Mouse (Mus musculus): ENCODE data around the gene Tmem158. TPM values are rescaled to one million over a fixed set of nuclear protein-coding genes. Genes with fewer than 3 reads are reported as not detected.

Gene Tmem158
- 7.6 and 8.8 TPM in 2 replicates for polyA plus RNA-seq (2014; fragmentation: Nextera tagmentation; extraction: Ambion mirVana)

GRCm38 (mm10) chr9:123260611-123261021 is at the start of gene Tmem158:
TSS of gene Tmem158 (minus strand) at chr9:123260764.
- Histone ChIP-seq H3K27ac (ENCODE audit: low read depth, low read length) (0 out of 2 replicates have a peak within 1 kb of the TSS, but pooled peaks have one; percentile 27), H3K27me3 (ENCODE audit: control insufficient read depth, insufficient read depth, low read length) (0 out of 2 replicates have a peak, but pooled peaks cover 5% of the 10 kb centered on the region), H3K4me1 (ENCODE audit: control insufficient read depth, insufficient read depth, low read length) (no peaks in the 10 kb centered on the region; the same call in 1 of the 2 replicates), H3K9me3 (ENCODE audit: control insufficient read depth, low read length) (no peaks in the 10 kb centered on the region), H3K9ac (ENCODE audit: low read length) (peak within 1 kb of the TSS; percentile 74), H3K4me3 (ENCODE audit: low read depth, low read length) (peak within 1 kb of the TSS; percentile 66), H3K36me3 (ENCODE audit: control insufficient read depth, insufficient read depth, low read length) (no peaks in the 10 kb centered on the region), H3K4me2 (ENCODE audit: low read depth) (peak within 1 kb of the TSS; percentile 96)
- peak; percentile 89 for ATAC-seq (ENCODE audit: insufficient read depth, low FRiP score, low TSS enrichment)
- 1% methylated on average over 34 of the region's 40 CpGs for WGBS
- DNase-seq (ENCODE audit: low spot score), result peak; percentile 92

GRCm38 (mm10) chr9:123309685-123310365 is 49.3 kb upstream of the Tmem158 start:
- Histone ChIP-seq H3K9me3 (ENCODE audit: control insufficient read depth, low read length) (no peaks in the 10 kb centered on the region), H3K9ac (ENCODE audit: low read length) (no peak overlapping the region), H3K4me3 (ENCODE audit: low read depth, low read length) (no peak overlapping the region), H3K4me2 (ENCODE audit: low read depth) (no peak overlapping the region), H3K4me1 (ENCODE audit: control insufficient read depth, insufficient read depth, low read length) (no peaks in the 10 kb centered on the region), H3K36me3 (ENCODE audit: control insufficient read depth, insufficient read depth, low read length) (no peaks in the 10 kb centered on the region), H3K27ac (ENCODE audit: low read depth, low read length) (no peak overlapping the region), H3K27me3 (ENCODE audit: control insufficient read depth, insufficient read depth, low read length) (no peaks in the 10 kb centered on the region)
- ATAC-seq (ENCODE audit: insufficient read depth, low FRiP score, low TSS enrichment) (no peak), DNase-seq (ENCODE audit: low spot score) (no peak)
- whole genome bisulfite sequencing, result 76% methylated on average over 2 of the region's 2 CpGs

GRCm38 (mm10) chr9:123309073-123309472 is 48.5 kb upstream of the Tmem158 start:
- DNase-seq (ENCODE audit: low spot score), result peak; percentile 21
- Histone ChIP-seq H3K4me1 (ENCODE audit: control insufficient read depth, insufficient read depth, low read length) (no peaks in the 10 kb centered on the region), H3K4me2 (ENCODE audit: low read depth) (no peak overlapping the region), H3K9ac (ENCODE audit: low read length) (no peak overlapping the region), H3K27me3 (ENCODE audit: control insufficient read depth, insufficient read depth, low read length) (no peaks in the 10 kb centered on the region), H3K4me3 (ENCODE audit: low read depth, low read length) (no peak overlapping the region), H3K9me3 (ENCODE audit: control insufficient read depth, low read length) (no peaks in the 10 kb centered on the region), H3K27ac (ENCODE audit: low read depth, low read length) (no peak overlapping the region), H3K36me3 (ENCODE audit: control insufficient read depth, insufficient read depth, low read length) (no peaks in the 10 kb centered on the region)
- 55% methylated on average over 5 of the region's 5 CpGs for WGBS
- no peak for ATAC-seq (ENCODE audit: insufficient read depth, low FRiP score, low TSS enrichment)

GRCm38 (mm10) chr9:123304917-123305316 is 44.4 kb upstream of the Tmem158 start:
- no peak overlapping the region for H3K4me2 ChIP-seq (ENCODE audit: low read depth)
- H3K9ac ChIP-seq (ENCODE audit: low read length), result no peak overlapping the region
- 85% methylated on average over 8 of the region's 8 CpGs for WGBS
- no peak for DNase-seq (ENCODE audit: low spot score)
- no peak for ATAC-seq (ENCODE audit: insufficient read depth, low FRiP score, low TSS enrichment)
- no peaks in the 10 kb centered on the region for H3K36me3 ChIP-seq (ENCODE audit: control insufficient read depth, insufficient read depth, low read length)
- H3K27me3 ChIP-seq (ENCODE audit: control insufficient read depth, insufficient read depth, low read length), result no peaks in the 10 kb centered on the region
- no peaks in the 10 kb centered on the region for H3K4me1 ChIP-seq (ENCODE audit: control insufficient read depth, insufficient read depth, low read length)
- H3K4me3 ChIP-seq (ENCODE audit: low read depth, low read length), result no peak overlapping the region
- H3K27ac ChIP-seq (ENCODE audit: low read depth, low read length), result no peak overlapping the region
- H3K9me3 ChIP-seq (ENCODE audit: control insufficient read depth, low read length), result no peaks in the 10 kb centered on the region

GRCm38 (mm10) chr9:123303952-123304351 is 43.4 kb upstream of the Tmem158 start:
- ATAC-seq (ENCODE audit: insufficient read depth, low FRiP score, low TSS enrichment), result no peak
- Histone ChIP-seq H3K4me2 (ENCODE audit: low read depth) (no peak overlapping the region), H3K9me3 (ENCODE audit: control insufficient read depth, low read length) (no peaks in the 10 kb centered on the region), H3K27ac (ENCODE audit: low read depth, low read length) (no peak overlapping the region), H3K27me3 (ENCODE audit: control insufficient read depth, insufficient read depth, low read length) (no peaks in the 10 kb centered on the region), H3K36me3 (ENCODE audit: control insufficient read depth, insufficient read depth, low read length) (no peaks in the 10 kb centered on the region), H3K4me3 (ENCODE audit: low read depth, low read length) (no peak overlapping the region), H3K4me1 (ENCODE audit: control insufficient read depth, insufficient read depth, low read length) (no peaks in the 10 kb centered on the region), H3K9ac (ENCODE audit: low read length) (no peak overlapping the region)
- 88% methylated on average over 7 of the region's 7 CpGs for WGBS
- DNase-seq (ENCODE audit: low spot score), result no peak

GRCm38 (mm10) chr9:123302759-123303313 is 42.3 kb upstream of the Tmem158 start:
- Histone ChIP-seq H3K4me2 (ENCODE audit: low read depth) (no peak overlapping the region), H3K9me3 (ENCODE audit: control insufficient read depth, low read length) (no peaks in the 10 kb centered on the region), H3K27ac (ENCODE audit: low read depth, low read length) (no peak overlapping the region), H3K36me3 (ENCODE audit: control insufficient read depth, insufficient read depth, low read length) (no peaks in the 10 kb centered on the region), H3K27me3 (ENCODE audit: control insufficient read depth, insufficient read depth, low read length) (no peaks in the 10 kb centered on the region), H3K9ac (ENCODE audit: low read length) (no peak overlapping the region), H3K4me1 (ENCODE audit: control insufficient read depth, insufficient read depth, low read length) (no peaks in the 10 kb centered on the region), H3K4me3 (ENCODE audit: low read depth, low read length) (no peak overlapping the region)
- WGBS, result 76% methylated on average over 2 of the region's 2 CpGs
- DNase-seq (ENCODE audit: low spot score) (no peak), ATAC-seq (ENCODE audit: insufficient read depth, low FRiP score, low TSS enrichment) (no peak)

- no peak overlapping the region for H3K4me3 ChIP-seq (ENCODE audit: low read depth, low read length)
- no peaks in the 10 kb centered on the region for H3K4me1 ChIP-seq (ENCODE audit: control insufficient read depth, insufficient read depth, low read length)
- no peaks in the 10 kb centered on the region for H3K36me3 ChIP-seq (ENCODE audit: control insufficient read depth, insufficient read depth, low read length)
- ATAC-seq (ENCODE audit: insufficient read depth, low FRiP score, low TSS enrichment) (no peak), DNase-seq (ENCODE audit: low spot score) (no peak)
- WGBS, result 92% methylated on average over 7 of the region's 7 CpGs
- no peaks in the 10 kb centered on the region for H3K9me3 ChIP-seq (ENCODE audit: control insufficient read depth, low read length)
- no peaks in the 10 kb centered on the region for H3K27me3 ChIP-seq (ENCODE audit: control insufficient read depth, insufficient read depth, low read length)
- H3K27ac ChIP-seq (ENCODE audit: low read depth, low read length), result no peak overlapping the region
- H3K9ac ChIP-seq (ENCODE audit: low read length), result no peak overlapping the region
- no peak overlapping the region for H3K4me2 ChIP-seq (ENCODE audit: low read depth)
Measured at GRCm38 (mm10) chr9:123297862-123298261, 37.3 kb upstream of the Tmem158 start.

GRCm38 (mm10) chr9:123296229-123296628 is 35.7 kb upstream of the Tmem158 start:
- Histone ChIP-seq H3K9me3 (ENCODE audit: control insufficient read depth, low read length) (no peaks in the 10 kb centered on the region), H3K9ac (ENCODE audit: low read length) (no peak overlapping the region), H3K36me3 (ENCODE audit: control insufficient read depth, insufficient read depth, low read length) (no peaks in the 10 kb centered on the region), H3K27me3 (ENCODE audit: control insufficient read depth, insufficient read depth, low read length) (no peaks in the 10 kb centered on the region), H3K27ac (ENCODE audit: low read depth, low read length) (no peak overlapping the region), H3K4me2 (ENCODE audit: low read depth) (no peak overlapping the region), H3K4me3 (ENCODE audit: low read depth, low read length) (no peak overlapping the region), H3K4me1 (ENCODE audit: control insufficient read depth, insufficient read depth, low read length) (no peaks in the 10 kb centered on the region)
- ATAC-seq (ENCODE audit: insufficient read depth, low FRiP score, low TSS enrichment) (no peak), DNase-seq (ENCODE audit: low spot score) (no peak)

GRCm38 (mm10) chr9:123294581-123294980 is 34.0 kb upstream of the Tmem158 start:
- no peak overlapping the region for H3K9ac ChIP-seq (ENCODE audit: low read length)
- DNase-seq (ENCODE audit: low spot score) (no peak), ATAC-seq (ENCODE audit: insufficient read depth, low FRiP score, low TSS enrichment) (no peak)
- no peak overlapping the region for H3K4me3 ChIP-seq (ENCODE audit: low read depth, low read length)
- no peaks in the 10 kb centered on the region for H3K36me3 ChIP-seq (ENCODE audit: control insufficient read depth, insufficient read depth, low read length)
- no peaks in the 10 kb centered on the region for H3K4me1 ChIP-seq (ENCODE audit: control insufficient read depth, insufficient read depth, low read length)
- WGBS, result 89% methylated on average over 5 of the region's 5 CpGs
- no peak overlapping the region for H3K27ac ChIP-seq (ENCODE audit: low read depth, low read length)
- H3K9me3 ChIP-seq (ENCODE audit: control insufficient read depth, low read length), result no peaks in the 10 kb centered on the region
- H3K4me2 ChIP-seq (ENCODE audit: low read depth), result no peak overlapping the region
- H3K27me3 ChIP-seq (ENCODE audit: control insufficient read depth, insufficient read depth, low read length), result no peaks in the 10 kb centered on the region
